Mouse (Mus musculus): ENCODE data around the gene Slc17a4.

GRCm38 (mm10) chr13:23856401-23856800, 58.4 kb downstream of the Slc17a4 start:
- TF ChIP-seq POLR2A (IDR thresholded peaks at IDR 0.05; ENCODE audit: low read depth, low read length) (no peak), CTCF (IDR thresholded peaks at IDR 0.05; ENCODE audit: borderline replicate concordance, insufficient read depth, low read length) (no peak)
